Mouse (Mus musculus) CH12.LX (cell line): ENCODE data around the gene Tomm22. TPM values are rescaled to one million over a fixed set of nuclear protein-coding genes. Genes with fewer than 3 reads are reported as not detected.

ENCODE experiments used
- DNase-seq: peaks from one replicate; pipeline ENCODE4 v3.0.0-alpha.2; 2013; ENCODE audit errors: extremely low read depth
- H3K27ac ChIP-seq: 2 replicates; pipeline ENCODE4 v1.5.1; 2012; ENCODE audit warnings: low read depth, mild to moderate bottlenecking, control low read depth, moderate library complexity; ENCODE audit not compliant: insufficient read depth
- H3K27me3 ChIP-seq: replicated peaks from 2 replicates; pipeline ENCODE3; 2012; ENCODE audit warnings: inconsistent platforms
- H3K36me3 ChIP-seq, 2 experiments: replicated peaks in 1 of 2; 2 replicates each; pipeline versions ENCODE3 to v1.6.1; 2012; ENCODE audit warnings: inconsistent platforms in 1 of 2, low read length in 1 of 2, mild to moderate bottlenecking in 1 of 2, mixed read lengths in 1 of 2, moderate library complexity in 1 of 2; ENCODE audit not compliant: control insufficient read depth in 1 of 2, insufficient read depth in 1 of 2
- H3K4me1 ChIP-seq, 2 experiments: 2 replicates each; pipeline ENCODE4 v1.6.1; 2012; ENCODE audit warnings: inconsistent platforms in 1 of 2, moderate library complexity in 1 of 2; ENCODE audit not compliant: insufficient read depth in 2 of 2, control insufficient read depth in 1 of 2
- H3K4me2 ChIP-seq: 2 replicates; pipeline ENCODE4 v1.6.1; 2012; ENCODE audit warnings: low read depth, mild to moderate bottlenecking, control low read depth; ENCODE audit not compliant: poor library complexity, insufficient read depth, severe bottlenecking
- H3K4me3 ChIP-seq, 3 experiments: fragments of 150-350 bp in 1 of 3; sonication (generic) in 1 of 3; replicated peaks in 1 of 3; 2 replicates each; pipeline versions ENCODE3 to v1.5.1; 2011 to 2012; ENCODE audit warnings: low read depth in 2 of 3, low read length in 2 of 3, mild to moderate bottlenecking in 2 of 3, moderate library complexity in 2 of 3, control low read depth in 1 of 3, improper control_type of control experiment in 1 of 3, inconsistent platforms in 1 of 3, mixed read lengths in 1 of 3; ENCODE audit not compliant: poor library complexity in 1 of 3
- H3K79me2 ChIP-seq: replicated peaks from 2 replicates; pipeline ENCODE4 v1.6.1; 2012; ENCODE audit warnings: mild to moderate bottlenecking, moderate library complexity; ENCODE audit not compliant: control insufficient read depth, poor library complexity, insufficient read depth, severe bottlenecking; ENCODE audit errors: extremely low read depth
- H3K9ac ChIP-seq: 2 replicates; pipeline ENCODE4 v1.6.1; 2012; ENCODE audit warnings: low read depth, mild to moderate bottlenecking, control low read depth, moderate library complexity; ENCODE audit not compliant: insufficient read depth
- H3K9me3 ChIP-seq: replicated peaks from 2 replicates; pipeline ENCODE3; 2012; ENCODE audit warnings: low read length, inconsistent platforms, mixed read lengths
- BHLHE40 ChIP-seq: IDR thresholded peaks from 2 replicates; pipeline ENCODE4 v1.6.1; 2011; ENCODE audit warnings: mild to moderate bottlenecking, low read depth, low read length, improper control_type of control experiment
- CHD2 ChIP-seq: IDR thresholded peaks from 2 replicates; pipeline ENCODE4 v1.6.1; 2011; ENCODE audit warnings: low read length, improper control_type of control experiment
- EP300 ChIP-seq: IDR thresholded peaks from 2 replicates; pipeline ENCODE4 v1.6.1; 2011; ENCODE audit warnings: low read length, improper control_type of control experiment
- ETS1 ChIP-seq: conservative IDR thresholded peaks from 2 replicates; pipeline ENCODE4 v1.6.1; 2012; ENCODE audit warnings: low read depth, mild to moderate bottlenecking, inconsistent platforms, low read length, improper control_type of control experiment, moderate library complexity
- HCFC1 ChIP-seq: IDR thresholded peaks from 2 replicates; pipeline ENCODE4 v1.6.1; 2012; ENCODE audit warnings: low read depth, mild to moderate bottlenecking, inconsistent platforms, low read length, improper control_type of control experiment
- JUND ChIP-seq: conservative IDR thresholded peaks from 2 replicates; pipeline ENCODE4 v1.6.1; 2011; ENCODE audit warnings: low read depth, low read length, improper control_type of control experiment
- KAT2A ChIP-seq: IDR thresholded peaks from 2 replicates; pipeline ENCODE4 v1.6.1; 2012; ENCODE audit warnings: low read length, improper control_type of control experiment, inconsistent platforms; ENCODE audit not compliant: insufficient replicate concordance
- MAFK ChIP-seq: IDR thresholded peaks from 2 replicates; pipeline ENCODE4 v1.6.1; 2011; ENCODE audit warnings: low read length, improper control_type of control experiment; ENCODE audit not compliant: insufficient replicate concordance
- MAX ChIP-seq: IDR thresholded peaks from 2 replicates; pipeline ENCODE4 v1.6.1; 2011; ENCODE audit warnings: low read length, improper control_type of control experiment
- MAZ ChIP-seq: IDR thresholded peaks from 2 replicates; pipeline ENCODE4 v1.6.1; 2012; ENCODE audit warnings: low read depth, mild to moderate bottlenecking, inconsistent platforms, low read length, improper control_type of control experiment, moderate library complexity
- MXI1 ChIP-seq: IDR thresholded peaks from 2 replicates; pipeline ENCODE4 v1.6.1; 2011; ENCODE audit warnings: mild to moderate bottlenecking, low read depth, low read length, improper control_type of control experiment
- NRF1 ChIP-seq: IDR thresholded peaks from 2 replicates; pipeline ENCODE4 v1.6.1; 2014; ENCODE audit warnings: low read depth, mild to moderate bottlenecking, inconsistent platforms, low read length, improper control_type of control experiment, moderate library complexity
- PAX5 ChIP-seq: IDR thresholded peaks from 2 replicates; pipeline ENCODE4 v1.6.1; 2012; ENCODE audit warnings: low read length, inconsistent platforms, mixed read lengths
- POLR2A ChIP-seq: IDR thresholded peaks from 2 replicates; pipeline ENCODE4 v1.6.1; 2011; ENCODE audit warnings: low read depth, mild to moderate bottlenecking, improper control_type of control experiment, low read length
- POLR2AphosphoS2 ChIP-seq: IDR thresholded peaks from 2 replicates; pipeline ENCODE4 v1.6.1; 2011; ENCODE audit warnings: low read depth, low read length, improper control_type of control experiment
- RAD21 ChIP-seq: IDR thresholded peaks from 2 replicates; pipeline ENCODE4 v1.6.1; 2011; ENCODE audit warnings: low read depth, mild to moderate bottlenecking, low read length, improper control_type of control experiment, moderate library complexity
- RCOR1 ChIP-seq: conservative IDR thresholded peaks from 2 replicates; pipeline ENCODE4 v1.6.1; 2012; ENCODE audit warnings: low read depth, mild to moderate bottlenecking, inconsistent platforms, low read length, improper control_type of control experiment
- UBTF ChIP-seq: IDR thresholded peaks from 2 replicates; pipeline ENCODE4 v1.6.1; 2012; ENCODE audit warnings: low read depth, mild to moderate bottlenecking, inconsistent platforms, low read length, improper control_type of control experiment, moderate library complexity
- USF1 ChIP-seq: IDR thresholded peaks from 2 replicates; pipeline ENCODE4 v1.6.1; 2014; ENCODE audit warnings: low read depth, mild to moderate bottlenecking, inconsistent platforms, low read length, improper control_type of control experiment
- ZC3H11A ChIP-seq: IDR thresholded peaks from 2 replicates; pipeline ENCODE4 v1.6.1; 2012; ENCODE audit warnings: low read depth, mild to moderate bottlenecking, inconsistent platforms, low read length, improper control_type of control experiment
- ZMIZ1 ChIP-seq: IDR thresholded peaks from 2 replicates; pipeline ENCODE4 v1.6.1; 2012; ENCODE audit warnings: low read depth, mild to moderate bottlenecking, inconsistent platforms, low read length, improper control_type of control experiment
- ZNF384 ChIP-seq: IDR thresholded peaks from 2 replicates; pipeline ENCODE4 v1.6.1; 2012; ENCODE audit warnings: low read depth, low read length, improper control_type of control experiment, inconsistent platforms
- dilution Hi-C: fragments of 300-500 bp; cut with MboI; formaldehyde crosslinking; loops from 2 replicates; pipeline ENCODE4 v1.14.3; 2020; ENCODE audit warnings: low sequenced_read_pairs; ENCODE audit not compliant: extremely low pct_unique_long_range_greater_than_20kb, extremely low pct_ligation_motif_present
- in situ Hi-C: fragments of 300-500 bp; cut with MboI; formaldehyde crosslinking; loops from 3 replicates; pipeline ENCODE4 v1.14.3; 2019; ENCODE audit warnings: low sequenced_read_pairs, low pct_ligation_motif_present, low pct_unique_long_range_greater_than_20kb, mixed read lengths
- polyA plus RNA-seq: library from polyadenylated mRNA; unstranded; fragments of >175 nt; gene quantifications from 2 replicates; pipeline ENCODE4 v1.2.1, GENCODE M21; 2012; ENCODE audit warnings: low read depth; ENCODE audit not compliant: insufficient read length
- total RNA-seq, 2 experiments: library from RNA; depleted of rRNA; stranded (reverse); fragments of 300-350 nt in 1 of 2; fragments of >200 nt in 1 of 2; gene quantifications; 2 replicates each; pipeline ENCODE4 v1.2.3; 2012 to 2014

The Tomm22 gene
- total and polyA plus RNA-seq, 3 experiments: 109 to 496 (median 234) TPM

GRCm38 (mm10) chr15:79689662-79690425, 19.2 kb downstream of the Tomm22 start:
- H3K9ac ChIP-seq: peak overlapping the region; percentile 34
- H3K4me2 ChIP-seq: peak overlapping the region; percentile 93
- peaks cover 0 to 13% of the 10 kb centered on the region in 2 experiments for H3K36me3 ChIP-seq
- dilution Hi-C loops: no loop called here
- TF ChIP-seq PAX5 (no peak), RCOR1 (no peak), HCFC1 (no peak), MAFK (peak; percentile 58; the same call in 1 of the 2 replicates), NRF1 (peak; percentile 32), MXI1 (peak; percentile 68), EP300 (no peak), MAX (no peak), KAT2A (no peak), POLR2AphosphoS2 (no peak), UBTF (no peak), POLR2A (no peak), MAZ (no peak; the same call in 1 of the 2 replicates), BHLHE40 (peak; percentile 93), USF1 (no peak), RAD21 (no peak), CHD2 (no peak), JUND (no peak), ZMIZ1 (no peak), ZNF384 (peak; percentile 90), ZC3H11A (no peak), ETS1 (peak; percentile 75)
- peaks cover 5 to 63% of the 10 kb centered on the region in 2 experiments for H3K4me1 ChIP-seq
- no peaks in the 10 kb centered on the region for H3K9me3 ChIP-seq
- H3K27ac ChIP-seq: peak overlapping the region; percentile 54; the same call in 1 of the 2 replicates
- DNase-seq: no peak
- H3K27me3 ChIP-seq: peaks cover 15% of the 10 kb centered on the region
- in situ Hi-C loops: no loop called here
- peak overlapping the region; percentile 25 to 52 (median 50) for H3K4me3 ChIP-seq
- H3K79me2 ChIP-seq: peaks cover 41% of the 10 kb centered on the region
